Mouse (Mus musculus): ENCODE data around the gene Olfr961.
A peak's percentile ranks its signal among the peaks of the same experiment; 100 is the strongest.

The Olfr961 gene

GRCm38 (mm10) chr9:39644785-39645184 lies at the start of gene Olfr961:
Gene Olfr961 (plus strand): TSS chr9:39645085.
- DNase-seq (ENCODE audit: low read depth), result no peak

GRCm38 (mm10) chr9:39602536-39603332 lies 42.2 kb upstream of the Olfr961 start:
- no peak for DNase-seq (ENCODE audit: low read depth)

- no peak for DNase-seq (ENCODE audit: low read depth)
Measured at GRCm38 (mm10) chr9:39603333-39603845, 41.5 kb upstream of the Olfr961 start.

- no peak for DNase-seq (ENCODE audit: low read depth)
Measured at GRCm38 (mm10) chr9:39603999-39604453, 40.9 kb upstream of the Olfr961 start, which contains the start of gene AW551984. Gene AW551984 (minus strand): TSS chr9:39604403.

GRCm38 (mm10) chr9:39608497-39608896 lies 36.4 kb upstream of the Olfr961 start:
- no peak for DNase-seq (ENCODE audit: low read depth)

- DNase-seq (ENCODE audit: low read depth), result no peak
Measured at GRCm38 (mm10) chr9:39610355-39610754, 34.5 kb upstream of the Olfr961 start, which contains the start of gene Olfr148. Gene Olfr148 (plus strand): TSS chr9:39610655.

- no peak for DNase-seq (ENCODE audit: low read depth)
Measured at GRCm38 (mm10) chr9:39611953-39612352, 32.9 kb upstream of the Olfr961 start.

- no peak for DNase-seq (ENCODE audit: low read depth)
Measured at GRCm38 (mm10) chr9:39621073-39621472, 23.8 kb upstream of the Olfr961 start, which contains the start of gene Olfr960. Gene Olfr960 (plus strand): TSS chr9:39621373.

GRCm38 (mm10) chr9:39623783-39624182 lies 21.1 kb upstream of the Olfr961 start:
- DNase-seq (ENCODE audit: low read depth), result no peak

- DNase-seq (ENCODE audit: low read depth), result no peak
Measured at GRCm38 (mm10) chr9:39624711-39625110, 20.2 kb upstream of the Olfr961 start.

- DNase-seq (ENCODE audit: low read depth), result no peak
Measured at GRCm38 (mm10) chr9:39629069-39629468, 15.8 kb upstream of the Olfr961 start.

- no peak for DNase-seq (ENCODE audit: low read depth)
Measured at GRCm38 (mm10) chr9:39633913-39634594, 10.8 kb upstream of the Olfr961 start.

- no peak for DNase-seq (ENCODE audit: low read depth)
Measured at GRCm38 (mm10) chr9:39647382-39647781, 2.5 kb downstream of the Olfr961 start.

GRCm38 (mm10) chr9:39654756-39655396 lies 10.0 kb downstream of the Olfr961 start:
- DNase-seq (ENCODE audit: low read depth), result no peak

GRCm38 (mm10) chr9:39666905-39667304 lies 22.0 kb downstream of the Olfr961 start, which contains the start of gene Olfr963:
Gene Olfr963 (plus strand): TSS chr9:39667205.
- DNase-seq (ENCODE audit: low read depth), result no peak

- no peak for DNase-seq (ENCODE audit: low read depth)
Measured at GRCm38 (mm10) chr9:39669723-39670122, 24.8 kb downstream of the Olfr961 start.

GRCm38 (mm10) chr9:39674820-39675219 lies 29.9 kb downstream of the Olfr961 start:
- DNase-seq (ENCODE audit: low read depth), result no peak

GRCm38 (mm10) chr9:39678557-39678956 lies 33.7 kb downstream of the Olfr961 start:
- no peak for DNase-seq (ENCODE audit: low read depth)

- peak; percentile 2 for DNase-seq (ENCODE audit: low read depth)
Measured at GRCm38 (mm10) chr9:39679280-39679679, 34.4 kb downstream of the Olfr961 start.

Measured in induced T-regulatory cell, adult 2 months (primary cell).